Mouse (Mus musculus): ENCODE measurements at regions not wholly inside any gene's neighbourhood (a gene's known extent, or its start where the extent isn't known, plus 50 kb on each side); places are given as distances from the start of the nearest gene placed in this dataset.

GRCm38 (mm10) chr1:36016566-36016965, 51.6 kb upstream of the Hs6st1 start:
- Histone ChIP-seq H3K27ac (ENCODE audit: low read depth, low read length) (no peak overlapping the region), H3K4me1 (replicated peaks; ENCODE audit: control insufficient read depth, insufficient read depth, low read length) (peaks cover 7% of the 10 kb centered on the region), H3K4me3 (ENCODE audit: low read depth, low read length) (no peak overlapping the region), H3K9me3 (ENCODE audit: control insufficient read depth, low read length) (no peaks in the 10 kb centered on the region), H3K27me3 (ENCODE audit: control insufficient read depth, insufficient read depth, low read length) (no peaks in the 10 kb centered on the region), H3K36me3 (ENCODE audit: control insufficient read depth, insufficient read depth, low read length) (no peaks in the 10 kb centered on the region), H3K4me2 (replicated peaks; ENCODE audit: low read depth, low read length) (no peak overlapping the region), H3K9ac (ENCODE audit: low read depth, low read length) (no peak overlapping the region)
- WGBS = 35% methylated on average over 4 of the region's 4 CpGs
- DNase-seq (ENCODE audit: low spot score) = no peak
- ATAC-seq (ENCODE audit: low FRiP score) = peak; percentile 30; the same call in 1 of the 2 replicates

GRCm38 (mm10) chr1:36017061-36017461, 51.1 kb upstream of the Hs6st1 start:
- ATAC-seq (ENCODE audit: low FRiP score) (peak; percentile 71), DNase-seq (ENCODE audit: low spot score) (peak; percentile 56)
- Histone ChIP-seq H3K27ac (ENCODE audit: low read depth, low read length) (no peak overlapping the region), H3K36me3 (ENCODE audit: control insufficient read depth, insufficient read depth, low read length) (no peaks in the 10 kb centered on the region), H3K4me1 (replicated peaks; ENCODE audit: control insufficient read depth, insufficient read depth, low read length) (peaks cover 7% of the 10 kb centered on the region), H3K9ac (ENCODE audit: low read depth, low read length) (no peak overlapping the region), H3K4me2 (replicated peaks; ENCODE audit: low read depth, low read length) (no peak overlapping the region), H3K9me3 (ENCODE audit: control insufficient read depth, low read length) (no peaks in the 10 kb centered on the region), H3K4me3 (ENCODE audit: low read depth, low read length) (no peak overlapping the region), H3K27me3 (ENCODE audit: control insufficient read depth, insufficient read depth, low read length) (no peaks in the 10 kb centered on the region)
- 11% methylated on average over 7 of the region's 7 CpGs for WGBS

GRCm38 (mm10) chr1:36017656-36018055, 50.5 kb upstream of the Hs6st1 start:
- Histone ChIP-seq H3K9ac (ENCODE audit: low read depth, low read length) (no peak overlapping the region), H3K4me3 (ENCODE audit: low read depth, low read length) (no peak overlapping the region), H3K36me3 (ENCODE audit: control insufficient read depth, insufficient read depth, low read length) (no peaks in the 10 kb centered on the region), H3K4me2 (replicated peaks; ENCODE audit: low read depth, low read length) (no peak overlapping the region), H3K27me3 (ENCODE audit: control insufficient read depth, insufficient read depth, low read length) (no peaks in the 10 kb centered on the region), H3K4me1 (replicated peaks; ENCODE audit: control insufficient read depth, insufficient read depth, low read length) (peaks cover 7% of the 10 kb centered on the region), H3K27ac (ENCODE audit: low read depth, low read length) (no peak overlapping the region), H3K9me3 (ENCODE audit: control insufficient read depth, low read length) (no peaks in the 10 kb centered on the region)
- WGBS = 48% methylated on average over 3 of the region's 3 CpGs
- DNase-seq (ENCODE audit: low spot score) (no peak), ATAC-seq (ENCODE audit: low FRiP score) (no peak)
